Mouse (Mus musculus) lung, embryonic 14.5 days (tissue): Measurements from ENCODE around the gene Slc2a5. TPM values are rescaled to one million over a fixed set of nuclear protein-coding genes. Genes with fewer than 3 reads are reported as not detected.
A peak's percentile ranks its signal among the peaks of the same experiment; 100 is the strongest.

ENCODE experiments used
- ATAC-seq: fragments of 200-750 bp; cut with Nextera tagmentation; 2 replicates; pipeline ENCODE4 v1.8.0; 2017; ENCODE audit warnings: mild to moderate bottlenecking, moderate TSS enrichment, moderate library complexity; ENCODE audit not compliant: insufficient read depth
- DNase-seq: peaks from one replicate; pipeline ENCODE4 v3.0.0-alpha.2; 2015
- H3K27ac ChIP-seq: fragments of 300-500 bp; sonication (generic); 2 replicates; pipeline ENCODE4 v1.5.1; 2014; ENCODE audit warnings: low read depth, mild to moderate bottlenecking, moderate library complexity
- H3K27me3 ChIP-seq: fragments of 300-500 bp; sonication (generic); 2 replicates; pipeline ENCODE4 v1.6.1; 2014; ENCODE audit warnings: low read length, control low read depth; ENCODE audit not compliant: insufficient read depth
- H3K36me3 ChIP-seq: fragments of 300-500 bp; sonication (generic); 2 replicates; pipeline ENCODE4 v1.6.1; 2014; ENCODE audit warnings: control low read depth; ENCODE audit not compliant: insufficient read depth
- H3K4me1 ChIP-seq: fragments of 300-500 bp; sonication (generic); 2 replicates; pipeline ENCODE4 v1.6.1; 2014; ENCODE audit warnings: antibody characterized with exemption, control low read depth; ENCODE audit not compliant: insufficient read depth
- H3K4me2 ChIP-seq: fragments of 300-500 bp; sonication (generic); 2 replicates; pipeline ENCODE4 v1.6.1; 2014; ENCODE audit warnings: mild to moderate bottlenecking
- H3K4me3 ChIP-seq: fragments of 300-500 bp; sonication (generic); 2 replicates; pipeline ENCODE4 v1.5.1; 2014; ENCODE audit warnings: low read depth, low read length
- H3K9ac ChIP-seq: fragments of 300-500 bp; sonication (generic); 2 replicates; pipeline ENCODE4 v1.6.1; 2014
- H3K9me3 ChIP-seq: fragments of 300-500 bp; sonication (generic); 2 replicates; pipeline ENCODE4 v1.6.1; 2016; ENCODE audit warnings: low read depth, low read length, control low read depth
- CTCF ChIP-seq: IDR thresholded peaks from 2 replicates; pipeline ENCODE4 v1.5.1; 2016; ENCODE audit warnings: antibody characterized with exemption, low read depth
- WGBS: fragments of 180-500 bp; shearing (Covaris S2); extraction: QIAGEN DNeasy Blood & Tissue Kit; methylation state at CpG from one replicate; pipeline ENCODE4 v1.1.7; 2014; 5-methylcytosine and 5-hydroxymethylcytosine counted together
- polyA plus RNA-seq: library from polyadenylated mRNA; unstranded; fragments of >200 nt; fragmentation: Nextera tagmentation; extraction: Ambion mirVana; gene quantifications from 2 replicates; pipeline ENCODE4 v1.2.1, GENCODE M21; 2014

Slc2a5 gene
- polyA plus RNA-seq, 1 experiment from 2014 or later, result 0.70 TPM

- H3K4me1 ChIP-seq, result peaks cover 11% of the 10 kb centered on the region
- TF ChIP-seq CTCF, result peak; percentile 99
- peaks cover 9% of the 10 kb centered on the region; the same call in 1 of the 2 replicates for H3K36me3 ChIP-seq
- ATAC-seq, result 0 out of 2 replicates have a peak, but pooled peaks have one; percentile 21
- H3K9me3 ChIP-seq, result no peaks in the 10 kb centered on the region
- H3K4me3 ChIP-seq, result no peak overlapping the region
- DNase-seq, result peak; percentile 92
- no peak overlapping the region for H3K9ac ChIP-seq
- no peak overlapping the region for H3K4me2 ChIP-seq
- no peak overlapping the region for H3K27ac ChIP-seq
- WGBS, result 17% methylated on average over 10 of the region's 10 CpGs
- no peaks in the 10 kb centered on the region for H3K27me3 ChIP-seq
Measured at GRCm38 (mm10) chr4:150098880-150099279, 20.2 kb upstream of the Slc2a5 start.

- WGBS, result 85% methylated on average over 7 of the region's 7 CpGs
- Histone ChIP-seq H3K4me1 (no peaks in the 10 kb centered on the region), H3K27ac (no peak overlapping the region), H3K9ac (no peak overlapping the region), H3K36me3 (peaks cover 9% of the 10 kb centered on the region; the same call in 1 of the 2 replicates), H3K9me3 (no peaks in the 10 kb centered on the region), H3K4me3 (no peak overlapping the region), H3K27me3 (no peaks in the 10 kb centered on the region), H3K4me2 (no peak overlapping the region)
- ATAC-seq (no peak), DNase-seq (no peak)
- TF ChIP-seq CTCF, result no peak
Measured at GRCm38 (mm10) chr4:150102822-150103221, 16.3 kb upstream of the Slc2a5 start.

- H3K4me2 ChIP-seq, result no peak overlapping the region
- TF ChIP-seq CTCF, result no peak
- no peak overlapping the region for H3K4me3 ChIP-seq
- H3K27me3 ChIP-seq, result no peaks in the 10 kb centered on the region
- no peaks in the 10 kb centered on the region for H3K9me3 ChIP-seq
- ATAC-seq (no peak), DNase-seq (no peak)
- H3K9ac ChIP-seq, result no peak overlapping the region
- H3K4me1 ChIP-seq, result no peaks in the 10 kb centered on the region
- WGBS, result 28% methylated on average over 7 of the region's 7 CpGs
- H3K27ac ChIP-seq, result no peak overlapping the region
- peaks cover 9% of the 10 kb centered on the region; the same call in 1 of the 2 replicates for H3K36me3 ChIP-seq
Measured at GRCm38 (mm10) chr4:150105671-150106070, 13.4 kb upstream of the Slc2a5 start.

GRCm38 (mm10) chr4:150106637-150107036 is 12.4 kb upstream of the Slc2a5 start:
- Histone ChIP-seq H3K27ac (no peak overlapping the region), H3K27me3 (no peaks in the 10 kb centered on the region), H3K9ac (no peak overlapping the region), H3K4me3 (no peak overlapping the region), H3K36me3 (peaks cover 7% of the 10 kb centered on the region; the same call in 1 of the 2 replicates), H3K9me3 (no peaks in the 10 kb centered on the region), H3K4me1 (no peaks in the 10 kb centered on the region), H3K4me2 (no peak overlapping the region)
- ATAC-seq (no peak), DNase-seq (no peak)
- 73% methylated on average over 5 of the region's 5 CpGs for WGBS
- TF ChIP-seq CTCF, result no peak

- 55% methylated on average over 3 of the region's 3 CpGs for WGBS
- ATAC-seq (no peak), DNase-seq (no peak)
- Histone ChIP-seq H3K9ac (no peak overlapping the region), H3K4me3 (no peak overlapping the region), H3K27ac (no peak overlapping the region), H3K9me3 (no peaks in the 10 kb centered on the region), H3K4me1 (0 out of 2 replicates have a peak, but pooled peaks cover 2% of the 10 kb centered on the region), H3K36me3 (no peaks in the 10 kb centered on the region), H3K4me2 (no peak overlapping the region), H3K27me3 (no peaks in the 10 kb centered on the region)
- TF ChIP-seq CTCF, result no peak
Measured at GRCm38 (mm10) chr4:150109636-150110035, 9.4 kb upstream of the Slc2a5 start.

- no peak overlapping the region for H3K4me3 ChIP-seq
- 0 out of 2 replicates have a peak, but pooled peaks cover 2% of the 10 kb centered on the region for H3K4me1 ChIP-seq
- 72% methylated on average over 9 of the region's 9 CpGs for WGBS
- no peaks in the 10 kb centered on the region for H3K9me3 ChIP-seq
- no peaks in the 10 kb centered on the region for H3K27me3 ChIP-seq
- H3K27ac ChIP-seq, result no peak overlapping the region
- no peak overlapping the region for H3K9ac ChIP-seq
- no peaks in the 10 kb centered on the region for H3K36me3 ChIP-seq
- TF ChIP-seq CTCF, result no peak
- no peak for ATAC-seq
- H3K4me2 ChIP-seq, result no peak overlapping the region
- no peak for DNase-seq
Measured at GRCm38 (mm10) chr4:150110373-150110772, 8.7 kb upstream of the Slc2a5 start.

GRCm38 (mm10) chr4:150112867-150113266 is 6.2 kb upstream of the Slc2a5 start:
- no peak overlapping the region for H3K9ac ChIP-seq
- no peaks in the 10 kb centered on the region for H3K9me3 ChIP-seq
- peak overlapping the region; percentile 32; the same call in 1 of the 2 replicates for H3K4me2 ChIP-seq
- H3K27ac ChIP-seq, result no peak overlapping the region
- DNase-seq (peak; percentile 66), ATAC-seq (no peak)
- WGBS, result 5% methylated on average over 15 of the region's 15 CpGs
- H3K36me3 ChIP-seq, result no peaks in the 10 kb centered on the region
- TF ChIP-seq CTCF, result peak; percentile 80
- no peaks in the 10 kb centered on the region for H3K27me3 ChIP-seq
- 0 out of 2 replicates have a peak, but pooled peaks cover 2% of the 10 kb centered on the region for H3K4me1 ChIP-seq
- no peak overlapping the region for H3K4me3 ChIP-seq
